Mouse (Mus musculus) embryonic facial prominence, embryonic 14.5 days (tissue): ENCODE results near the gene Fscn3. TPM values are rescaled to one million over a fixed set of nuclear protein-coding genes. Genes with fewer than 3 reads are reported as not detected.

Experiments used
- ATAC-seq: fragments of 200-750 bp; cut with Nextera tagmentation; 2 replicates; pipeline ENCODE4 v1.8.0; 2017; ENCODE audit warnings: low read depth, moderate number of reproducible peaks, moderate TSS enrichment
- DNase-seq: peaks from one replicate; pipeline ENCODE4 v3.0.0-alpha.2; 2015; ENCODE audit warnings: low spot score
- H3K27ac ChIP-seq: fragments of 300-500 bp; sonication (generic); replicated peaks from 2 replicates; pipeline ENCODE4 v1.5.1; 2014; ENCODE audit warnings: low read depth, mild to moderate bottlenecking, low read length, moderate library complexity
- H3K27me3 ChIP-seq: fragments of 300-500 bp; sonication (generic); replicated peaks from 2 replicates; pipeline ENCODE4 v1.6.1; 2014; ENCODE audit warnings: low read length; ENCODE audit not compliant: control insufficient read depth, insufficient read depth
- H3K36me3 ChIP-seq: fragments of 300-500 bp; sonication (generic); 2 replicates; pipeline ENCODE4 v1.6.1; 2014; ENCODE audit warnings: low read length, mixed read lengths; ENCODE audit not compliant: control insufficient read depth, insufficient read depth
- H3K4me1 ChIP-seq: fragments of 300-500 bp; sonication (generic); 2 replicates; pipeline ENCODE4 v1.6.1; 2014; ENCODE audit warnings: antibody characterized with exemption, low read length; ENCODE audit not compliant: control insufficient read depth, insufficient read depth
- H3K4me2 ChIP-seq: fragments of 300-500 bp; sonication (generic); 2 replicates; pipeline ENCODE4 v1.6.1; 2014; ENCODE audit warnings: low read depth, mild to moderate bottlenecking, low read length, moderate library complexity, mixed read lengths
- H3K4me3 ChIP-seq: fragments of 300-500 bp; sonication (generic); 2 replicates; pipeline ENCODE4 v1.5.1; 2014; ENCODE audit warnings: low read depth, mild to moderate bottlenecking, low read length
- H3K9ac ChIP-seq: fragments of 300-500 bp; sonication (generic); 2 replicates; pipeline ENCODE4 v1.6.1; 2014; ENCODE audit warnings: low read depth, mild to moderate bottlenecking, low read length, moderate library complexity, mixed read lengths
- H3K9me3 ChIP-seq: fragments of 300-500 bp; sonication (generic); 2 replicates; pipeline ENCODE4 v1.6.1; 2016; ENCODE audit warnings: low read length; ENCODE audit not compliant: control insufficient read depth
- WGBS: fragments of 180-500 bp; shearing (Covaris S2); extraction: QIAGEN DNeasy Blood & Tissue Kit; methylation state at CpG from one replicate; pipeline ENCODE4 v1.1.7; 2014; 5-methylcytosine and 5-hydroxymethylcytosine counted together
- polyA plus RNA-seq: library from polyadenylated mRNA; unstranded; fragments of >200 nt; fragmentation: Nextera tagmentation; extraction: Ambion mirVana; gene quantifications from 2 replicates; pipeline ENCODE4 v1.2.1, GENCODE M21; 2014

Fscn3 gene
- polyA plus RNA-seq, 1 experiment from 2014 or later = not detected

GRCm38 (mm10) chr6:28447937-28448336, 20.3 kb downstream of the Fscn3 start:
- WGBS = 77% methylated on average over 7 of the region's 7 CpGs
- Histone ChIP-seq H3K9ac (no peak overlapping the region), H3K27me3 (peaks cover 32% of the 10 kb centered on the region), H3K4me2 (no peak overlapping the region), H3K9me3 (no peaks in the 10 kb centered on the region), H3K4me3 (no peak overlapping the region), H3K4me1 (no peaks in the 10 kb centered on the region), H3K27ac (no peak overlapping the region), H3K36me3 (no peaks in the 10 kb centered on the region)
- ATAC-seq (no peak), DNase-seq (no peak)

GRCm38 (mm10) chr6:28449253-28449652, 21.7 kb downstream of the Fscn3 start, which contains the start of gene Pax4:
Gene Pax4 (minus strand): TSS chr6:28449353.
- Histone ChIP-seq H3K9me3 (no peaks in the 10 kb centered on the region), H3K27ac (no peak within 1 kb of the TSS), H3K4me1 (no peaks in the 10 kb centered on the region), H3K9ac (no peak within 1 kb of the TSS), H3K4me2 (no peak within 1 kb of the TSS), H3K36me3 (no peaks in the 10 kb centered on the region), H3K27me3 (peaks cover 38% of the 10 kb centered on the region), H3K4me3 (no peak within 1 kb of the TSS)
- ATAC-seq (no peak), DNase-seq (no peak)
- 71% methylated on average over 2 of the region's 2 CpGs for WGBS

GRCm38 (mm10) chr6:28450481-28450880, 22.9 kb downstream of the Fscn3 start:
- no peak for ATAC-seq
- DNase-seq = no peak
- WGBS = 11% methylated on average over 5 of the region's 5 CpGs
- H3K27ac ChIP-seq = no peak overlapping the region
- H3K9me3 ChIP-seq = no peaks in the 10 kb centered on the region
- no peaks in the 10 kb centered on the region for H3K4me1 ChIP-seq
- no peak overlapping the region for H3K4me3 ChIP-seq
- peaks cover 38% of the 10 kb centered on the region for H3K27me3 ChIP-seq
- no peak overlapping the region for H3K4me2 ChIP-seq
- no peak overlapping the region for H3K9ac ChIP-seq
- no peaks in the 10 kb centered on the region for H3K36me3 ChIP-seq

GRCm38 (mm10) chr6:28450977-28451376, 23.4 kb downstream of the Fscn3 start:
- ATAC-seq = peak; percentile 26; the same call in 1 of the 2 replicates
- no peak overlapping the region for H3K9ac ChIP-seq
- no peak overlapping the region for H3K27ac ChIP-seq
- H3K4me1 ChIP-seq = no peaks in the 10 kb centered on the region
- no peak overlapping the region for H3K4me3 ChIP-seq
- 1% methylated on average over 10 of the region's 12 CpGs for WGBS
- H3K9me3 ChIP-seq = no peaks in the 10 kb centered on the region
- H3K4me2 ChIP-seq = no peak overlapping the region
- H3K36me3 ChIP-seq = no peaks in the 10 kb centered on the region
- H3K27me3 ChIP-seq = peaks cover 38% of the 10 kb centered on the region
- no peak for DNase-seq

DNA sequence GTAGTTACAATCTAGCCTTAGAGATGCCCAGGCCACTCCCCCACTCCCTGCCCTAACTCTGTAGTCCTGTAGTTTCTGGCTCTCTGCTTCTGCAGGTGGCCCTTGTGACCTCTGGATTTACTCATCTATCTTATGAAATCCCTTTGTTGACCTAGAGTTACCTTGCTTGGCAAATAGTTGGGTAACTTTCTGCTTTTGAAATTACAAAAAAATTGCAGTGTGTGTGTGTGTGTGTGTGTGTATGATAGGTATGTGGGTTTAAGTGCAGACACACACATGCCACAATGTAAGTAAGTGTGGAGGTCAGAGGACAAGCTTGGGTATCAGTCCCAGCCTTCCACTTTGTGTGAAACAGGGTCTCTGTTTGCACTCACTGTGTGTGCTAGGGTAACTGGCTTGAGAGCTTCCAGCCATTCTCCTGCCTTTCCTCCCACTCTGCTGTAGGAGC, 31.7 kb downstream of the Fscn3 start:
- Histone ChIP-seq H3K27ac (no peak overlapping the region), H3K4me3 (no peak overlapping the region), H3K9ac (no peak overlapping the region), H3K4me2 (no peak overlapping the region), H3K36me3 (no peaks in the 10 kb centered on the region), H3K9me3 (no peaks in the 10 kb centered on the region), H3K4me1 (no peaks in the 10 kb centered on the region), H3K27me3 (no peaks in the 10 kb centered on the region)
- no peak for ATAC-seq
- no peak for DNase-seq

GRCm38 (mm10) chr6:28460534-28460933, 32.9 kb downstream of the Fscn3 start:
- 9% methylated on average over 5 of the region's 5 CpGs for WGBS
- no peak for DNase-seq
- ATAC-seq = no peak
- Histone ChIP-seq H3K4me1 (no peaks in the 10 kb centered on the region), H3K36me3 (no peaks in the 10 kb centered on the region), H3K27me3 (no peaks in the 10 kb centered on the region), H3K4me3 (no peak overlapping the region), H3K27ac (no peak overlapping the region), H3K9ac (no peak overlapping the region), H3K9me3 (no peaks in the 10 kb centered on the region), H3K4me2 (no peak overlapping the region)

DNA sequence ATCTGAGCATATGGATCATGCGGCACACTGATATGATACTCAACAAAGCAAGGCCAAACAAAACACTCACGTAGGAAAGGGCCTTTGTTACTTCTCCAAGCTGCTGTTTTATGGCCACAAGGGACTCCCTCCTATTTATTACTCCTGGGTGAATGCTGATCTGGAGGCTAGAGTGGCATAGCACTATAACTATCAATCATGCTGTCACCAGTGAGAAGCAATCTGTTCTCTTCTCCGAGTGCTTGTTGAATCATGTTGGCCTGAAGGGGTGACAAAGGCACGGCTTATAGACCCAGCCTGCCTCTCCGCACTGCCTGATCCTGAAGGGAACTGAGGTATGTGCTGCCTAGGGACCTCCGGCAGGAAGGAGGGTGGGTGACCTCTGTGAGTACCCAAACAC, 37.0 kb downstream of the Fscn3 start:
- 44% methylated on average over 6 of the region's 6 CpGs for WGBS
- H3K27ac ChIP-seq = no peak overlapping the region
- no peaks in the 10 kb centered on the region for H3K9me3 ChIP-seq
- H3K4me2 ChIP-seq = no peak overlapping the region
- H3K4me3 ChIP-seq = no peak overlapping the region
- no peak for DNase-seq
- H3K36me3 ChIP-seq = no peaks in the 10 kb centered on the region
- H3K4me1 ChIP-seq = no peaks in the 10 kb centered on the region
- no peak for ATAC-seq
- no peak overlapping the region for H3K9ac ChIP-seq
- H3K27me3 ChIP-seq = no peaks in the 10 kb centered on the region

DNA sequence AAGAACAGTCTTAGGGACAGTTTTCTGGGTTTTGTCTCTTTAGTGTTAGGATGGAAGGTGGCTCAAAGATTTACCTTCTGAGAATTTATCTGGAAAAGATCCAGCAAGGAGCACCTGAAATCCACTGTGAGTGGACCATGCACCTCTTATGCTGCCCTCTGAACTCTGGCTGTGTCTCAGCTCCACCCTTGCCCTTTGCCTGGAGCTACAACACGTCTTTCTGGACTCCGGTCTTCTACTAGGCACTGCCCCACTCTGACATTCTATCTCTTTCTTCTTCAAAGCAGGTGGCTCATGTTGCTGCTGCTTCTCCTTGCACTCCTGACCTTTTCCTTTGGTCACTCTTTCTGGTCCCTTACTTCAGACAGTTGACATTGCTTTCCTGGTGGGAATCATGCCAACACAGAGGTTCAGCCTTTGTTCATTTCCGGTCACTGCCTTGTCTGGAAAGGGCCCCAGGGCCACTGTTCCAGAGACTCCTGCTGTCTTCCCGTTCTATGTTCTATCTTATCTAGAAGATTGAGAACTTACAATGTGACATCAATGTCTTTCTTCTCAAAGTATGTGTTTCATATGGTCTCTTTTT, 42.5 kb downstream of the Fscn3 start:
- Histone ChIP-seq H3K36me3 (no peaks in the 10 kb centered on the region), H3K4me2 (no peak overlapping the region), H3K9ac (no peak overlapping the region), H3K9me3 (no peaks in the 10 kb centered on the region), H3K27ac (no peak overlapping the region), H3K27me3 (no peaks in the 10 kb centered on the region), H3K4me1 (no peaks in the 10 kb centered on the region), H3K4me3 (no peak overlapping the region)
- no peak for DNase-seq
- WGBS = 43% methylated on average over 4 of the region's 4 CpGs
- no peak for ATAC-seq

DNA sequence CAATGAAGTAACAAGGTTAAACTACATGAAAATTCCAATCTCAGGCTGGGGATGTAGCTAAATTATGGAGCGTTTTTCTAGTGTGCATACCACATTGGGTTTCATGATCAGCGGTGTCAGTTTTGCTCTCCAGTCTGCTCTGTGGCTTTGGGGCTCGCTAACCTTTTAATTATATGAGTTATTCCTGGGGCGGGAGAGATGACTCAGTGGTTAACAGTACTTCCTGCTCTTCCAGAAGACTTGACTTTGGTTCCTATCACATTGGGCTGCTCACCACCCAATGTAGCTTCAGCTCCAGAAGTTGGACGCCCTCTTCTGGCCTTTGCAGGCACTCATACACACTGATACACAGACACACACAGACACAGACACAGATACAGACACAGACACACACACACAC, 43.0 kb downstream of the Fscn3 start:
- Histone ChIP-seq H3K36me3 (no peaks in the 10 kb centered on the region), H3K27ac (no peak overlapping the region), H3K4me1 (no peaks in the 10 kb centered on the region), H3K9me3 (no peaks in the 10 kb centered on the region), H3K4me2 (no peak overlapping the region), H3K4me3 (no peak overlapping the region), H3K27me3 (no peaks in the 10 kb centered on the region), H3K9ac (no peak overlapping the region)
- no peak for DNase-seq
- no peak for ATAC-seq
- WGBS = 73% methylated on average over 5 of the region's 5 CpGs
